ENCODE assay signal across 8 mouse cellular contexts in the genomic region with DNA sequence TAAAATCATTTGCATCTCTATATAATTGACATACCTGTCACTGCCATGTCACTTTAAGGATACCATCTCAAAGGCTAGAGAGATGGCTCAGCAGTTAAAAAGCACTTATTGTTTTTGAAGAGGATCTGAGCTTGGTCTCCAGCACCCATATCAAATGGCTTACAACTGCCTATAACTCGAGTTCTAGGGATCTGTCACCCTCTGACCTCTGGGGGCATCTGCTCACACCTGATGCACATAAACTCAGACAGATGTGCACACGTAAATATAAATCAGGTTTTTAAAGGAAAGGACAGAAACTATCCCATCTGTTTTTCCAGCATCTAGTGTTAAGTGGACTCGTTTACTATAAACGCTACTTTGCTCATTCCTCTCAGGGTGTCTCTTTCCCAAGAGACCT. TPM values are rescaled to one million over a fixed set of nuclear protein-coding genes. Genes with fewer than 3 reads are reported as not detected.
DNase-seq lines count a peak whose midpoint lies in the region; ATAC-seq lines count a peak whose summit lies in the region.

No protein-coding gene starts in this region.

- H3K9me3 ChIP-seq in limb, embryonic 13.5 days: no peaks in the 10 kb centered on the region
- no peaks in the 10 kb centered on the region for H3K9me3 ChIP-seq in stomach, embryonic 15.5 days

- DNase-seq in CD4-positive, CD25-positive, alpha-beta regulatory T cell, adult 2 months (ENCODE audit: low read depth, low spot score): peak; percentile 38
- peak; percentile 40 for DNase-seq in thymus, postnatal 0 days (ENCODE audit: low spot score)
- DNase-seq in thymus, adult 18-20 months: no peak
- DNase-seq in gastrocnemius, postnatal 25 days: no peak
- DNase-seq in right cerebral cortex, postnatal 4 days: no peak

- no peaks in the 10 kb centered on the region for H3K27me3 ChIP-seq in limb, embryonic 13.5 days
- H3K27me3 ChIP-seq in stomach, embryonic 15.5 days (replicated peaks): no peaks in the 10 kb centered on the region

- peak overlapping the region; percentile 95 for H3K4me2 ChIP-seq in limb, embryonic 13.5 days (replicated peaks)
- peak overlapping the region; percentile 77 for H3K4me2 ChIP-seq in stomach, embryonic 15.5 days

- peaks cover 2% of the 10 kb centered on the region; the same call in 1 of the 2 replicates for H3K36me3 ChIP-seq in limb, embryonic 13.5 days
- 0 out of 2 replicates have a peak, but pooled peaks cover under 1% of the 10 kb centered on the region for H3K36me3 ChIP-seq in stomach, embryonic 15.5 days

- peaks cover 19% of the 10 kb centered on the region for H3K4me1 ChIP-seq in limb, embryonic 13.5 days
- H3K4me1 ChIP-seq in stomach, embryonic 15.5 days: peaks cover 5% of the 10 kb centered on the region

- peak overlapping the region; percentile 97 for H3K4me3 ChIP-seq in limb, embryonic 13.5 days
- H3K4me3 ChIP-seq in stomach, embryonic 15.5 days (replicated peaks): peak overlapping the region; percentile 95

- H3K9ac ChIP-seq in limb, embryonic 13.5 days: peak overlapping the region; percentile 93
- no peak overlapping the region; the same call in 1 of the 2 replicates for H3K9ac ChIP-seq in stomach, embryonic 15.5 days

- WGBS in limb, embryonic 13.5 days: 4% methylated on average over 4 of the region's 4 CpGs
- 10% methylated on average over 4 of the region's 4 CpGs for WGBS in stomach, embryonic 15.5 days

- ATAC-seq in CD4-positive, CD25-positive, alpha-beta regulatory T cell, adult 4 months: no peak
- no peak for ATAC-seq in limb, embryonic 13.5 days (ENCODE audit: low FRiP score, low read depth)
- ATAC-seq in stomach, embryonic 15.5 days (ENCODE audit: insufficient read depth, low FRiP score, low read depth): no peak

- peak overlapping the region; percentile 92; the same call in 1 of the 2 replicates for H3K27ac ChIP-seq in limb, embryonic 13.5 days
- H3K27ac ChIP-seq in stomach, embryonic 15.5 days: peak overlapping the region; percentile 96

RNA-seq across cellular contexts. Expression of gene Cct6b, which starts 0.9 kb away (rescaled TPM):
- under 1 TPM in 1 of 2 experiments, not detected in 1; 0.77 TPM for polyA plus RNA-seq in CD4-positive, CD25-positive, alpha-beta regulatory T cell, adult 4 months (2017; shearing (Covaris generic))
- polyA plus RNA-seq in thymus, postnatal 0 days (2015; fragmentation: Nextera tagmentation; extraction: Ambion mirVana): 0.51 and 0.76 TPM in 2 replicates
- polyA plus RNA-seq in limb, embryonic 13.5 days (2015; fragmentation: Nextera tagmentation; extraction: Ambion mirVana): 0.31 and 0.46 TPM in 2 replicates
- 0.37 and 0.40 TPM in 2 replicates for polyA plus RNA-seq in stomach, embryonic 15.5 days (2015; fragmentation: Nextera tagmentation; extraction: Ambion mirVana)
- under 1 TPM in 1 of 2 experiments, not detected in 1; 0.15 TPM for total RNA-seq in gastrocnemius, postnatal 25 days (2021)

RNA-seq across cellular contexts. Expression of gene Zfp830, which starts 0.9 kb away (rescaled TPM):
- polyA plus RNA-seq in CD4-positive, CD25-positive, alpha-beta regulatory T cell, adult 4 months (2017; shearing (Covaris generic)): 10 to 100 TPM; 33.6 to 36.5 TPM
- polyA plus RNA-seq in thymus, postnatal 0 days (2015; fragmentation: Nextera tagmentation; extraction: Ambion mirVana): 38.1 and 39.5 TPM in 2 replicates
- polyA plus RNA-seq in limb, embryonic 13.5 days (2015; fragmentation: Nextera tagmentation; extraction: Ambion mirVana): 39.2 and 41.1 TPM in 2 replicates
- polyA plus RNA-seq in stomach, embryonic 15.5 days (2015; fragmentation: Nextera tagmentation; extraction: Ambion mirVana): 31.7 and 35.0 TPM in 2 replicates
- total RNA-seq in gastrocnemius, postnatal 25 days (2021): 10 to 100 TPM; 12.6 to 14.5 TPM

RNA-seq across cellular contexts. Expression of gene Lig3, which starts 17.6 kb away (rescaled TPM):
- 10 to 100 TPM; 16.0 to 20.8 TPM for polyA plus RNA-seq in CD4-positive, CD25-positive, alpha-beta regulatory T cell, adult 4 months (2017; shearing (Covaris generic))
- 19.8 and 21.5 TPM in 2 replicates for polyA plus RNA-seq in thymus, postnatal 0 days (2015; fragmentation: Nextera tagmentation; extraction: Ambion mirVana)
- 33.9 and 34.2 TPM in 2 replicates for polyA plus RNA-seq in limb, embryonic 13.5 days (2015; fragmentation: Nextera tagmentation; extraction: Ambion mirVana)
- 22.9 and 25.5 TPM in 2 replicates for polyA plus RNA-seq in stomach, embryonic 15.5 days (2015; fragmentation: Nextera tagmentation; extraction: Ambion mirVana)
- 10 to 100 TPM; 15.0 to 17.4 TPM for total RNA-seq in gastrocnemius, postnatal 25 days (2021)

Comparison
In these comparisons a context has a peak if more than half of its experiments do, and no peak if none do; other contexts are left out.
1. DNase-seq: peak in CD4-positive, CD25-positive, alpha-beta regulatory T cell, adult 2 months (single experiment) and thymus, postnatal 0 days (single experiment); none in thymus, adult 18-20 months (0 of 2), gastrocnemius, postnatal 25 days (single experiment) and right cerebral cortex, postnatal 4 days (single experiment).